Mouse (Mus musculus): ENCODE data around the gene Adam29.

- no peak for TF ChIP-seq CTCF (IDR thresholded peaks at IDR 0.05; ENCODE audit: low read depth)
- no peak for TF ChIP-seq EP300 (IDR thresholded peaks at IDR 0.05; ENCODE audit: low read depth)
Observed at GRCm38 (mm10) chr8:55939870-55940525, 33.2 kb upstream of the Adam29 start, which contains the start of gene Glra3.
